Mouse (Mus musculus): ENCODE measurements around the gene Klhl23.

Gene Klhl23

GRCm38 (mm10) chr2:69830116-69830515 lies 8.4 kb downstream of the Klhl23 start:
- no peak for DNase-seq

- no peak for DNase-seq
Measured at GRCm38 (mm10) chr2:69837244-69837967, 15.7 kb downstream of the Klhl23 start.

DNA sequence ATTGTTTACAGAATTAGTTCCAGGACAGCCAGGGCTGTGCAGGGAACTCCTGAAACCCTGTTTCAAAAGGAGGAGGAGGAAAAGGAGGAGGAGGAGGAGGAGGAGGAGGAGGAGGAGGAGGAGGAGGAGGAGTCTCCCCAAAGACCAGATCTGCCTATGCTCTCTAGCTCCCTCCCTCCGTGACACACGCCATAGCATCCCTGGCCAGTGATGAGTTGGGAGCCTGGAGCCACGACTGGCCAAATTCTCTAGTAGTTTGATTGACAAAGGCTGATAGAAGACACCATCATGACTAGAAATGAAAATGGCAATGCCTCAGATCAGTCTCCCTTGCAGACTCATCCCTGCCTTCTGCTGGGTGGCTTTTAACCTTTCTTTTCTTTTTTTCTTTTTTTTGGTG lies 16.3 kb downstream of the Klhl23 start:
- DNase-seq: no peak

- DNase-seq: no peak
Measured at GRCm38 (mm10) chr2:69838707-69839106, 17.0 kb downstream of the Klhl23 start.

GRCm38 (mm10) chr2:69840261-69840660 lies 18.5 kb downstream of the Klhl23 start:
- DNase-seq: no peak

DNA sequence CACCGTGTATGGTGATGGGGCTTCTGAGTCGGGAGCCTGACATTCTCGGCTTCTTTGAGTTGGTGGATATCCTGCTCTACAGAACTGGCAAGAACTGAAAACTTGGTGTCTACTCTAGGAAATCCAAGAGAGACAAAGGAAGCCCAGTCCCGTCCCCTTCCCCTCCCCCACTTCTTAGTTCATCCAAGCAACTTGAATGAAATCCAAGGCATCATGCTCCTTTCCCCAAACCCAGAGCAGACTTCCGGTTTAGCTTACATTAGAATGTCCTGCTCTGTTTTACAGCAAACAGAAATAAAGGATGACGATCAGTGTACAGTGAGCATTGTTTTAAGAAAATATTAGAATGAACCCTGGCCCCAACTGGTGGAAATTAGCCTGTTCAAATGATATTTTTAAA lies 27.5 kb downstream of the Klhl23 start:
- no peak for DNase-seq

DNA sequence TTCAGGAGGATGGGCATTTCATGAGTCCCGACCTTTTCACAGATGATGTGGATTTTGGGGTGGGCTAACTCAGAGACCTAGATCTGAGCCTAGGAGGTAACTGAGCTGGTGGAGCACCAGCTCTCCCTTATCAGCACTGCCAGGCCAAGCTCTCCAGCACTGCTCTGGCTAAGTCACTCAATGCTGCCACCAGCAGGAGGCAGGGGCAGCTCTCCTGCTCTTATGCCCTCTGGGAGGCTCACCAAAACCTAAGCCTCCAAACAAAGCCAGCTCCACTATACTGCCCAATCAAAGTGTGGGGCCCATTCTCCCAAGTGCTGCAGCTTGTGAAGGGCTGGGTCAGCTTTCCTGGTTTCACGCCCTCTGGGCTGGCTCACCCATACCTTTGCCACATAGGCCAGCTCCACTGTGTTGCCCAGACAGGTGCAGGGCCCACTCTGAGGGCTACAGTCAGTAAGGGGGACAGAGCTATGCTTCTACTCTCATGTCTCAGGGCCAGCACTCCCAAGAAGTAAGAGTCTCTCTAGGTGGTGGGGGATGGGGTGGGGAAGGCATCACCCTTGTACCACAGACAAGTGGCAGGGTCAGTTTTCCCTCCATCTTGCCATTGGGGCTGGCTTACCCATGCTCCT lies 29.8 kb downstream of the Klhl23 start:
- no peak for DNase-seq

GRCm38 (mm10) chr2:69856392-69856791 lies 34.6 kb downstream of the Klhl23 start:
- DNase-seq: no peak

DNA sequence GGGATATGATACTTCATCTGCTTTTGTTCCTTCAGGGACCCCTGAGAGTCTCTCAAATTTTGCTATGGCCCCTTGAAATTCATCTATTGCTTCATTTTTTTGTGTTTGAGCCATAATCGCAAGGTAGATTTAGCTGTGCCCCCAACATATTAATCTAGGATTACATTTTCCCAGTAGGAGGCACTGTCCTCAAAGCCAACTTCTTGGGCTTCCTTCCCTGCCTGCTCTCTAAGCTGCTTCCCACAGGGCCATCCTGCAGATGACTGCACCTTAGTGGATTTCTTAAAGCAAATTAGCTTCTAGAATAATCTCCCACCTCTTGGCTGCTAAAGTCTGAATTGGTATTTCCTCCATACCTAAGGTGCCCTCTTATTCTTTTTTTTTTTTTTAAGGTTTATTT lies 36.1 kb downstream of the Klhl23 start:
- no peak for DNase-seq

DNA sequence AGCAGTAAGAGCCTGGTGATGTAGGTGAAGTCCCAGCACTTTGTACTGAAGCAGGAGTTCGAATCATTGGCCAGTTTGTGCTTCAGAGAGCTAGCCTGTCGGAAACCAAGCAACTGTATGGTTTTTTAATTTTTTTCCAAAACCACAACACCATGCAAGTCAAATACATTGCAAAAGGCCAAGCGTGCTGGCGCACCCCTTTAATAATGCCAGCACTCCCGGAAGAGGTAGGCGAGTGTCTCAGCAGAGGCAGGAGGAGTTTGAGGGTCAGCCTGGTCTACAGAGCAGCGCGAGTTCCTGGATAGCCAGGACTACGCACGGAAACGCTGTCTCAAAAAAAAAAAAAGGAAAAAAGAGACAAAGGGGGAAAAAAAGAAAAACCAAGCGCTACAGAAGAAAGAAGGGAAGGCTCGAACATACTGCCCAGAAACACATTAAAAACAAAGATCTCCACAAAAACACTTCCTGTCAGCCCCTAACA lies 39.3 kb downstream of the Klhl23 start:
- peak; percentile 56 for DNase-seq

- peak; percentile 92 for DNase-seq
Measured at GRCm38 (mm10) chr2:69861485-69862091, 39.8 kb downstream of the Klhl23 start, which contains the start of gene Ssb. Gene Ssb (plus strand): TSS chr2:69861562.

DNA sequence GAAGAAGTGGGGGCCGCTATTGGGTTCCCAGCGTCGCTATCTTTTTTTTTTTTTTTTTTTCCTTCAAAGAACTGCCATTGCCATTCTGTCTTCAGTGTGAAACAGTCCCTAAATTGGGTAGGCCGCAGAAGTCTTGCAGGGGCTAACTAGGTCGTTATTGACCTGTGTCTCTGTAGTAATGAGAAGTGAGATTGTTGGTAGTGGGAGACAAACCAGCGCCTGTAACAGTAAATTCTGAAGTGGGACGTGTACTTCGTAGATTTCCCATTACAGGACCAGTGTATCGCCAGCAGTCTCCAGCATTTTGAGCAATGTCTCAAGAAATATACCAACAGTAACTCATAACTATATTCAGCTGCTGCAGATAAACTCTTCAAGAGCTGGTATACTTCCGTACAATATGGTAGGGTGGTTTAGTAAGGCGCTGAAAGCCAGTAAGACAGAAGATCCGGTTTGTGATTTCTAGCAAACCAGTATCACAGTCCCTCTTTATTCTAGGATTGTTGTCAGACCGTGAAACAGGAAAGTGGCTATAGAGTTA lies 40.4 kb downstream of the Klhl23 start:
- no peak for DNase-seq

- DNase-seq: no peak
Measured at GRCm38 (mm10) chr2:69883990-69884391, 62.2 kb downstream of the Klhl23 start.

DNA sequence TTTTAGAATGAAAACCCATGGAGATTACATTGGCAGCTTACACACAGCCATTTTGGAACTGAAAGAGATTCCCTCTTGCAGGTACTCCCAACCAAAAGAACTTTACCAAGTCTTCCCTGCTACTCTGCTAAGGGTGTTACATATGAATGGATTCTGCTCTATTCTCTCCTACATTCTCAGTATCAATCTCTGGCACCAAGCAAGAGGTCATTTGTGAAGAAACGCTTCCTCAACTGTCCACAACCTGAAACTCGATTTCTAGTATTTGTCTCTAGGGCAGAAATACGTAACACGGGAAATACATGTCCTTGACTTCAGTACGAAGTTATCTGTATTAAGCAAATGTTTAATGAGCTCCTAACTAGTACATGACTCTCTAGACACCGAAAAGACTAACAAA lies 62.8 kb downstream of the Klhl23 start:
- DNase-seq: no peak

GRCm38 (mm10) chr2:69885050-69885449 lies 63.3 kb downstream of the Klhl23 start:
- DNase-seq: no peak

DNA sequence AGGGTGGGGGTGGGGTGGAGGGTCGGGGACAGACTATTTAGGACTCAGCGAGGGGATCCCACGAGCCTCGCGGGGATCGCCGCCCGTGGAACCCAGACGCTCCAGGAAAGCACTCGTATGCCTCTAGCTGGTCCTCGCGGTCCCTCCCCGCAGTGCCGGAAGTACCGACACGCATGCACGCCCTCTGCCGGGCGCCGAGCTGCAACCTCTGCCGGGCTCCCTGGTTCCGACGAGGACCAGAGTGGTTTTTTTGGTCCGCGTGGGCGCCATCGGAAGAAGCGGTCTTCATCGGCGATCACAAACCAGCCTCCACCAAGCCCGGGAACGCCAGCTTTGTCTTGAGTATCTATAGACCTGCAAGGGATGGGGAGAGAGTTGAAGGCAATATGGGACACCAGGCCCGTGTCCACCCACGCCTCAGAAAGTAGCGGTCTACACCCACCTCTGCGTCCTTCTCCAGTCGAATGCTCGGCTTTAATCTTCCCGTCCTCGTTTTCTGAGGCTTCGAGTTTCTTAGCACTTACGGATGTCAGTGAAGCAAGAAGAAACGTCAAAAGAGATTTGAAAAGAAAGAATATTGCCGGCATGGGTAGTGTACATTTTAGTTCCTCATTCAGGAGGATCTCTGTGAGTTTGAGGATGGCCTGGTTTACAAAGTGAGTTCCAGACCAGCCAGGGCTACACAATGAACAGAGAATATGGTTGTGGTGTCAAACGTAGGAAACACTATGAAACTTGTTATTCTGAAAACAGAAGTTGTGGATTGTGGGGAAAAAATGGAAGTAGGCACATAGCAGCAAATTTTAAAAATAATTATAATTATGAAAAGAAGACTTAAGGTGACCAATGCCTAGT lies 63.9 kb downstream of the Klhl23 start, which contains the start of gene Mettl5:
Mettl5 (minus strand) TSS at position 165 of the 855 bp plus-strand sequence.
- DNase-seq: peak; percentile 84
